Mouse (Mus musculus) forebrain, embryonic 16.5 days (tissue): ENCODE results near the gene Dedd2. TPM values are rescaled to one million over a fixed set of nuclear protein-coding genes. Genes with fewer than 3 reads are reported as not detected.

ENCODE experiments used
- ATAC-seq: fragments of 200-750 bp; cut with Nextera tagmentation; 2 replicates; pipeline ENCODE4 v1.8.0; 2017; ENCODE audit warnings: mild to moderate bottlenecking, moderate library complexity
- H3K27ac ChIP-seq: fragments of 300-500 bp; sonication (generic); 2 replicates; pipeline ENCODE4 v1.5.1; 2014; ENCODE audit warnings: low read length, control low read depth
- H3K27me3 ChIP-seq: fragments of 300-500 bp; sonication (generic); replicated peaks from 2 replicates; pipeline ENCODE4 v1.6.1; 2014; ENCODE audit warnings: low read length; ENCODE audit not compliant: control insufficient read depth, insufficient read depth
- H3K36me3 ChIP-seq: fragments of 300-500 bp; sonication (generic); 2 replicates; pipeline ENCODE4 v1.6.1; 2014; ENCODE audit not compliant: control insufficient read depth, insufficient read depth
- H3K4me1 ChIP-seq: fragments of 300-500 bp; sonication (generic); replicated peaks from 2 replicates; pipeline ENCODE4 v1.6.1; 2014; ENCODE audit warnings: low read length; ENCODE audit not compliant: control insufficient read depth, insufficient read depth
- H3K4me2 ChIP-seq: fragments of 300-500 bp; sonication (generic); 2 replicates; pipeline ENCODE4 v1.6.1; 2014; ENCODE audit warnings: mild to moderate bottlenecking, low read length, control low read depth
- H3K4me3 ChIP-seq: fragments of 300-500 bp; sonication (generic); replicated peaks from 2 replicates; pipeline ENCODE4 v1.5.1; 2014; ENCODE audit warnings: mild to moderate bottlenecking, low read length, control low read depth
- H3K9ac ChIP-seq: fragments of 300-500 bp; sonication (generic); replicated peaks from 2 replicates; pipeline ENCODE4 v1.6.1; 2014; ENCODE audit warnings: low read depth, low read length, control low read depth
- H3K9me3 ChIP-seq: fragments of 300-500 bp; sonication (generic); 2 replicates; pipeline ENCODE4 v1.6.1; 2016; ENCODE audit warnings: low read length; ENCODE audit not compliant: control insufficient read depth
- WGBS: fragments of 180-500 bp; shearing (Covaris S2); extraction: QIAGEN DNeasy Blood & Tissue Kit; methylation state at CpG from one replicate; pipeline ENCODE4 v1.1.7; 2014; 5-methylcytosine and 5-hydroxymethylcytosine counted together
- polyA plus RNA-seq: library from polyadenylated mRNA; unstranded; fragments of >200 nt; fragmentation: Nextera tagmentation; extraction: Ambion mirVana; gene quantifications from 2 replicates; pipeline ENCODE4 v1.2.1, GENCODE M21; 2015

The Dedd2 gene
- polyA plus RNA-seq, 1 experiment from 2014 or later: 15.0 TPM

DNA sequence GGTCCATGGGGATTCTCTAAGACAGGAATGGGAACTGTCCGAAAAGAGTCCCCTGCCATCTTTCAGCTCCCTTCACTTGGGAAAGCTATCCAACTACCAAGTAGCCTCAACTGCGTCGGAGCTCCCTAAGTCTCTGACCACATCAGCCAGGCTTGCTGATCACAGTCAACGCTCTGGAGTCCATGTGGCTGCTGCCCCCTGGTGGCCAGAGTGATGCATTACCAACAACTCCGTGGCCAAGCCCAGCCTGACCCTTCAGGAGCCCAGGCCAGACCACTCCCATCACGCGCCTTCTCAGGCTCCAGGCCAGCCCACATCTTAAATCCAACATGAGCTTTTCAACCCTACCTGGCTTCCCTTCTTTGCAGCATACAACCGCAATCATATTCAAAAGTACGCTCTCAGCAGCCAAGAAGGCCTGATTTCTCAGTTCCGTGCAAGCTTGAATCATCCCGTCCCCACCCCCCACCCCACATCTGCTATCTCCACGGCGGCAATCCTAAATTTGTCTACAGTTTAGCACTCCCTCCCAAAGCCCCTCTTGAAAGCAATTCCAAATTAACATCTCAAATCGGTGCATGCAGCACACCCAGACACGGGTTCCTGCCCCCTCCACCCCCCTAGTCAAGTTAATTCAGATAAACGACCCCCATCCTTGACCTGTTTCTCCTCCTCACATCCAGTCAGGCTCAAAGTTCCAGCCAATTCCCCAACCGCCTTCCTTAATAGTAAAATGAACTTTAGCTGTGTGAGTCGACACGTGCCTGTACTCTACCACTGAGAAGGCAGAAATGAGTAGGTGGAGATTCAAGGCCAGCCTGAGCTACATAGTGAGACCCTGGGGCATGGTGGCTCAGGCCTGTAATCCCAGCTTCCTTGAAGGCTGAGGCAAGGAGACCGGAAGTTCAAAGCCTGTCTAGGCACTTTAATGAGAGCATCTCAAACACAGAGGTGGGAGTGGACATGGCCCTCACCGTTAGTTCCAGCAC lies 32.5 kb downstream of the Dedd2 start:
- no peak overlapping the region for H3K4me2 ChIP-seq
- H3K36me3 ChIP-seq: no peaks in the 10 kb centered on the region
- H3K4me1 ChIP-seq: no peaks in the 10 kb centered on the region
- H3K4me3 ChIP-seq: no peak overlapping the region
- peak; percentile 87 for ATAC-seq
- no peaks in the 10 kb centered on the region for H3K9me3 ChIP-seq
- no peak overlapping the region for H3K27ac ChIP-seq
- 0 out of 2 replicates have a peak, but pooled peaks cover 5% of the 10 kb centered on the region for H3K27me3 ChIP-seq
- WGBS: 27% methylated on average over 21 of the region's 21 CpGs
- H3K9ac ChIP-seq: no peak overlapping the region

DNA sequence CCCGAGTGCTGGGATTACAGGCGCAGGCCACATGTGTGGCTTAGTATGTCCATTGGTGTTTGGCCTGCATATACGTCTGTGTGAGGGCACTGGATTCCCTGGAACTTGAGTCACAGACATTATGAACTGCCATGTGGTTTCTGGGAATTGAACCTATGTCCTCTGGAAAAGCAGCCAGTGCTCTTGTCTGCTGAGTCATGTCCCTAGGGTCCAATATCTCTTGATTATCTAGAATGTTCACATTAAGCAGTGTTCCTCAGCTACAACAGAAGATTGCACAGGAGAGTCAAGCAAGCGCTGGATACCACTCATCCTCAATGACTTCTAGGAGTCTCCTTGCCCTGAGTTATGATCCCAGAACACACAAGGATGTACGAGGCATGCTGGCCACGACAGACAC lies 36.3 kb downstream of the Dedd2 start:
- H3K9ac ChIP-seq: no peak overlapping the region
- H3K4me2 ChIP-seq: no peak overlapping the region
- H3K4me1 ChIP-seq: peaks cover 21% of the 10 kb centered on the region
- 85% methylated on average over 6 of the region's 6 CpGs for WGBS
- H3K27me3 ChIP-seq: peaks cover 20% of the 10 kb centered on the region
- H3K27ac ChIP-seq: no peak overlapping the region
- no peak overlapping the region for H3K4me3 ChIP-seq
- no peaks in the 10 kb centered on the region for H3K36me3 ChIP-seq
- H3K9me3 ChIP-seq: no peaks in the 10 kb centered on the region
- no peak for ATAC-seq

DNA sequence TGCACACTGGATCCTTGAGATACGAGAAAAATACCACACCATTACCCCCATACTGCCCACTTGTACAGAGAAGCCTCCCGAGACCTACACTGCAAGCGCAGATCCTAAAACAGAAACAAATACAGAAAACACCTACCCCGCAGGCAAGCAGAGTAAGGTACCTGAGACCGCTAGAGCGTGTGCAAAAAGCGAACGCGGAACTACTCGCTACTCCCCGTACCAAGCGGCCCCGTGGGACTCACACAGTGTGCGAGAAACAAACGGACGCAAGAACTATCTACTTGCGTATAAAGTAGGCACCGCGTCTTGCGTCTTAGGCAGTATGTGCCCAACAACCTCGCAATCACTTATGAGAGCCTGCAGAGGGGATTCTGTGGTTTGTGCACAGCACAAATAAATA lies 38.6 kb downstream of the Dedd2 start:
- no peak for ATAC-seq

DNA sequence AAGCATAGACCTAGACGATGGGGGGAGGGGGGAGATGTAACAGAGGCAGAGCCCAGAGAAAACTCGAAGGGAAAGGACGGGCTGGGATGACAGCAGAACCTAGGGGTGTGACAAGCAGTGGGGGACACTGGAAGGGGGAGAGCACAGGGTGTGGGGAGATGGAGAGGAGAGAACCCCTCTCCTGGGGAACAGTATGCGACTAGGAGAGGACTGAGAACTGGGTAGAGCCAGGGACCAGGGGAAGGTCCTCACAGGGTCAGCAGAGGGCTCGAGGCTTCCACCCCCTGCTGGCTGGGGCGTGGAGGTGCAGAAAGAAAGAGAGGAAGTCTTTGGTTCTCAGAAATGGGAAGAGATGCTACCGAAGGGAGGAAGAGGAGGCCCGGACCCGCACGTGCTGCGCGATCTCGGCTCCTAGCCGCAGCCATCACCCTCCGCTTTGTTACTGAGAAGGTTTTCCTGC lies 39.1 kb downstream of the Dedd2 start:
- Histone ChIP-seq H3K4me2 (peak overlapping the region; percentile 53), H3K27me3 (peaks cover 20% of the 10 kb centered on the region), H3K4me1 (peaks cover 38% of the 10 kb centered on the region), H3K4me3 (peak overlapping the region; percentile 33), H3K9me3 (no peaks in the 10 kb centered on the region), H3K9ac (peak overlapping the region; percentile 32), H3K27ac (no peak overlapping the region), H3K36me3 (no peaks in the 10 kb centered on the region)
- under 1% methylated on average over 15 of the region's 15 CpGs for WGBS
- ATAC-seq: no peak

More for the DNA sequence above, 38.6 kb downstream of the Dedd2 start:
- 5% methylated on average over 21 of the region's 21 CpGs for WGBS
- H3K4me2 ChIP-seq: peak overlapping the region; percentile 53
- no peaks in the 10 kb centered on the region for H3K36me3 ChIP-seq
- H3K4me1 ChIP-seq: peaks cover 33% of the 10 kb centered on the region
- peak overlapping the region; percentile 32 for H3K9ac ChIP-seq
- H3K27me3 ChIP-seq: peaks cover 20% of the 10 kb centered on the region
- peak overlapping the region; percentile 33 for H3K4me3 ChIP-seq
- no peak overlapping the region for H3K27ac ChIP-seq
- no peaks in the 10 kb centered on the region for H3K9me3 ChIP-seq

DNA sequence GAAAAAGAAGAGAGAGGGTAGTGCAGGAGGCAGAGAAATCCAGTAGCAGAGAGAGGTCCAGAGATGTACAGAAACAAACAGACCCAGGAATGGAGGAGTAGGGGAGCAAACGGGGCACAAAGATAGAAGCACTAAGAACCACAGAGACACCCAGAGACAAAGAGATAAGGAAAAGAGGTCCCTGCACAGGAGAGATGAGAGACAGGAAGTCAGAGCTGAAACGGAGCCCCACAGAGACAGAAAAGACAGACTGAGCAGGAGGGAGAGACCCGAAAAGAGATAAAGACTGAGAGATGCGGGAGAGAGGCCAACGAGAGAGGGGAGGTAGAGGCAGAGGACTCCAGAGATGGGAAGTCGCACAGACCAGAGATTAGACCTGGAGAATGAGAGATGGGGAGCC lies 39.9 kb downstream of the Dedd2 start:
- ATAC-seq: no peak
- H3K36me3 ChIP-seq: no peaks in the 10 kb centered on the region
- H3K9me3 ChIP-seq: no peaks in the 10 kb centered on the region
- no peak overlapping the region for H3K9ac ChIP-seq
- WGBS: under 1% methylated on average over 6 of the region's 6 CpGs
- peak overlapping the region; percentile 74 for H3K4me3 ChIP-seq
- H3K4me2 ChIP-seq: peak overlapping the region; percentile 67
- H3K27me3 ChIP-seq: peaks cover 20% of the 10 kb centered on the region
- peak overlapping the region; percentile 100 for H3K27ac ChIP-seq
- H3K4me1 ChIP-seq: peaks cover 38% of the 10 kb centered on the region

DNA sequence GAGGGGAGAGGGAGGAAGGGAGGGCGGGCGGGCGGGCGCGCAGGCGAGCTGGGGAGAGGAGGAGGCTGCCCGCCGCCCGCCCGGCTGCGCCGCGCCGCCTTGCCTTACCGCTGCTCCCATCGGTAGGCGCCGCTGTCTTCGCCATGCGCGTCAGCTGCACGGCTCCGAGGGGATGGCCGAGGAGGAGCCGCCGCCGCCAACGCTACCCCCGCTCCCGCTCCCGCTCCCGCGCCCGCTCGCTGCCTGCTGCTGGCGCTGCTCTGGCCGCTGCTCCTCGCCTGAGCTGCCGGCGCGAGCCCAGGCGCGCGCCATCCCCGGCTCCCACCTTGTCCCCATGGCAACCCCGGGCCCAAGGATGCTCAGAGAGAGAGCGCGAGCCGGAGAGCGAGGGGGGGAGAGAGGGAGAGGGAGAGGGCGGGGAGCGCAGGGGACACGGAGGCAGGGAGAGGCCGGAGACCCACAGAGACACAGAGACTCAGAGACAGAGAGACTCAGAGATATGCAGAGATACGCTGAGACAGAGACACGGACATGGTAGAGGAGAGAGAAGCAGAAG lies 40.7 kb downstream of the Dedd2 start, which contains the start of gene Pou2f2:
Gene Pou2f2 (minus strand): TSS at position 121 of the 556 bp plus-strand sequence.
- H3K9ac ChIP-seq: peak within 1 kb of the TSS; percentile 93
- H3K4me3 ChIP-seq: peak within 1 kb of the TSS; percentile 74
- H3K4me2 ChIP-seq: peak within 1 kb of the TSS; percentile 67
- no peaks in the 10 kb centered on the region for H3K9me3 ChIP-seq
- no peaks in the 10 kb centered on the region for H3K36me3 ChIP-seq
- peak; percentile 96 for ATAC-seq
- 0% methylated on average over 47 of the region's 56 CpGs for WGBS
- H3K4me1 ChIP-seq: peaks cover 38% of the 10 kb centered on the region
- peak within 1 kb of the TSS; percentile 100 for H3K27ac ChIP-seq
- peaks cover 20% of the 10 kb centered on the region for H3K27me3 ChIP-seq

DNA sequence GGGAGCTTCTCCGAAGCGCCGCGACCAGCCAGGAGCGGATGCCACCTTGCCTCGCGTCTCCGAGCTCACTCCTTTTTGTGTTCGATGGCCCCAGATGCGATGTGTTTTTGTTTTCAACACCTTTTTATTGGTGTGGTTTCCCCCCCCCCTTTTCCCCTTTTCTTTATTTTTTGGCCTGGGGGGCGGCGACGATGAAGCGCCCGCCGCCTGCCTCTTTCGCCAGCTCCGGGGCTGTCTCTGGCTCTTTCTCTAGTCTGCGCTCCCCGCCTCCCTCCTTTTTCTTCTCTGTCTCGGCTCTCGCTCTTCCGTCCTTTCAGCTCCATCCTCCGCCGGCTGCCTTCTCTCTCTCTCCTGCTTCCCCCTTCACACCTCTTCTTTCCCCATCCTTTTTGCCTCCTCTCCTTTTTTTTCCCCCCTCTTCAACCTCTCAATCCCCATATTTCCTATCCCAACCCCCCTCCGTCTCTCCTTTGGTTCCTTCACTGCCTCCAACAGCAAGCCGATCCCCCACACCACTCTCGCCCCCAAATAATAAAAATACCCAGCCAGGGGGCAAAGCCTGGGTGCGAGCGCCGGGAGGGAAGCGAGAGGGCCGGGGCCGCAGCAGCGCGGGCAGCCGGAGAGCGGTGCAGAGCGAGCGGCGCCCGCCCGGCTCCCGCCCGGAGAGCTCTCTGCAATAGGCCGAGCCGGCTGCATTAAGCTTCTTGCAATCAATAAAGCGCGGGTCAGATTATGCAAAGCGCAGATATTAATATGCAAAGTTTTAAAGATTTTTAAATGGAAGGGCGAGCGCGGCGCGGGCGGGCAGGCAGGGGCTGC lies 41.4 kb downstream of the Dedd2 start:
- H3K27me3 ChIP-seq: peaks cover 20% of the 10 kb centered on the region
- peak overlapping the region; percentile 100 for H3K27ac ChIP-seq
- under 1% methylated on average over 54 of the region's 56 CpGs for WGBS
- no peaks in the 10 kb centered on the region for H3K9me3 ChIP-seq
- peak overlapping the region; percentile 93 for H3K9ac ChIP-seq
- ATAC-seq: peak; percentile 76
- H3K4me3 ChIP-seq: peak overlapping the region; percentile 74
- peaks cover 41% of the 10 kb centered on the region for H3K4me1 ChIP-seq
- H3K4me2 ChIP-seq: peak overlapping the region; percentile 67
- H3K36me3 ChIP-seq: no peaks in the 10 kb centered on the region

DNA sequence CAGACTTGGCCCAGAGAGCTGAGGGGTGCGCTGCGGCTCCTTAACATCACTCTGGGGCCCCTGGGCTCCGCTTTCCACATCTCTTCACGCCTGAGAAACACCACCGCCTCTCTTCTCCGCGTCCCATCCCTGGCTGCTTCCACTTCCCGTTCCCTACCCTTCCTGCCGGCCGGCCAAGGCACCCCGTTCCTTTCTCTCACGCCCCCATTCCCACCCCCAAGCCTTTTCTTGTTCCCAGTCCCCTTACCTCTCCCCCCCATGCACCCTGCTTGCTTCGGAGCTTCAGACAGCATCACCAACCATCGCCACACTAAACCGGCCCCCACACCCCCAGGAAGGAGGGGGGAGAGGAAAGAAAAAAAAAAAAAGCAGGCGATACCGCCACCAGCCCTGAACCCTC lies 42.1 kb downstream of the Dedd2 start:
- WGBS: under 1% methylated on average over 17 of the region's 17 CpGs
- peaks cover 41% of the 10 kb centered on the region for H3K4me1 ChIP-seq

More for the DNA sequence above, 42.1 kb downstream of the Dedd2 start:
- H3K36me3 ChIP-seq: no peaks in the 10 kb centered on the region
- H3K4me3 ChIP-seq: peak overlapping the region; percentile 74
- peak overlapping the region; percentile 93 for H3K9ac ChIP-seq
- peak overlapping the region; percentile 67 for H3K4me2 ChIP-seq
- H3K27ac ChIP-seq: peak overlapping the region; percentile 100
- H3K9me3 ChIP-seq: no peaks in the 10 kb centered on the region
- H3K27me3 ChIP-seq: peaks cover 17% of the 10 kb centered on the region
- no peak for ATAC-seq
